Mouse (Mus musculus): ENCODE measurements around the gene Gapvd1. TPM values are rescaled to one million over a fixed set of nuclear protein-coding genes. Genes with fewer than 3 reads are reported as not detected.

Gene Gapvd1
- total and polyA plus RNA-seq, 3 experiments = 62.4 to 174 (median 96.7) TPM

GRCm38 (mm10) chr2:34727045-34727728, 27.8 kb downstream of the Gapvd1 start:
- H3K27ac ChIP-seq (ENCODE audit: control insufficient read depth, low read depth, low read length) = no peak overlapping the region; the same call in 1 of the 2 replicates
- H3K36me3 ChIP-seq (ENCODE audit: control insufficient read depth in 1 of 2, insufficient read depth in 2 of 2, low read length in 2 of 2) = peaks cover 7 to 49% of the 10 kb centered on the region in 2 experiments
- no peak overlapping the region for H3K9ac ChIP-seq (ENCODE audit: control insufficient read depth, low read depth, low read length, poor library complexity, severe bottlenecking)
- no peaks in the 10 kb centered on the region for H3K9me3 ChIP-seq (replicated peaks; ENCODE audit: insufficient read depth, low read length)
- DNase-seq (ENCODE audit: low read depth, low spot score) = peak; percentile 26
- no peak overlapping the region for H3K4me3 ChIP-seq (ENCODE audit: control insufficient read depth in 1 of 2, insufficient read depth in 1 of 2, low read depth in 2 of 2, low read length in 2 of 2)
- H3K79me2 ChIP-seq (ENCODE audit: control insufficient read depth, insufficient read depth, low read length, poor library complexity) = peaks cover 5% of the 10 kb centered on the region
- H3K27me3 ChIP-seq (ENCODE audit: control insufficient read depth in 1 of 2, insufficient read depth in 2 of 2, low read length in 2 of 2) = no peaks in the 10 kb centered on the region
- H3K4me1 ChIP-seq (ENCODE audit: control insufficient read depth in 1 of 2, insufficient read depth in 2 of 2, low read length in 2 of 2) = peaks cover 0 to 14% of the 10 kb centered on the region in 2 experiments; a peak in 2 of 4 replicates
- no peak for TF ChIP-seq ELF1 (IDR thresholded peaks at IDR 0.05; ENCODE audit: low read depth, low read length)
- TF ChIP-seq HCFC1 (IDR thresholded peaks at IDR 0.05; ENCODE audit: low read depth, low read length) = no peak
- no peak for TF ChIP-seq ZNF384 (IDR thresholded peaks at IDR 0.05; ENCODE audit: low read depth, low read length)
- no peak for TF ChIP-seq TBP (IDR thresholded peaks at IDR 0.05; ENCODE audit: low read depth, low read length)
- no peak for TF ChIP-seq UBTF (IDR thresholded peaks at IDR 0.05; ENCODE audit: borderline replicate concordance, insufficient read depth, low read depth, low read length)
- peak; percentile 33; the same call in 1 of the 2 replicates for TF ChIP-seq ETS1 (IDR thresholded peaks at IDR 0.05; ENCODE audit: low read depth, low read length)
- TF ChIP-seq NELFE (IDR thresholded peaks at IDR 0.05; ENCODE audit: low read depth, low read length) = no peak
- TF ChIP-seq MAZ (IDR thresholded peaks at IDR 0.05; ENCODE audit: low read depth, low read length) = no peak
- no peak for TF ChIP-seq NRF1 (IDR thresholded peaks at IDR 0.05; ENCODE audit: insufficient read depth, low read depth, low read length, poor library complexity, severe bottlenecking)
- TF ChIP-seq RCOR1 (IDR thresholded peaks at IDR 0.05; ENCODE audit: low read depth, low read length) = peak; percentile 56; the same call in 1 of the 2 replicates
- TF ChIP-seq MYB (IDR thresholded peaks at IDR 0.05; ENCODE audit: low read depth, low read length) = no peak
- no peak for TF ChIP-seq ZKSCAN1 (IDR thresholded peaks at IDR 0.05; ENCODE audit: low read depth, low read length)
- TF ChIP-seq CTCF (IDR thresholded peaks at IDR 0.05 in 2 of 3, conservative IDR thresholded peaks at IDR 0.05 in 1 of 3; ENCODE audit: control insufficient read depth in 1 of 3, insufficient read depth in 1 of 3, low read depth in 2 of 3, low read length in 3 of 3, poor library complexity in 1 of 3, severe bottlenecking in 1 of 3) = no peak
- no peak for TF ChIP-seq GABPA (IDR thresholded peaks at IDR 0.05; ENCODE audit: low read depth, low read length)
- no peak for TF ChIP-seq ZC3H11A (IDR thresholded peaks at IDR 0.05; ENCODE audit: low read depth, low read length)
- TF ChIP-seq KAT2A (conservative IDR thresholded peaks at IDR 0.05; ENCODE audit: low read depth, low read length) = no peak
- no peak for TF ChIP-seq RAD21 (IDR thresholded peaks at IDR 0.05; ENCODE audit: low read depth, low read length)
- peak; percentile 49 to 67 for TF ChIP-seq EP300 (IDR thresholded peaks at IDR 0.05; ENCODE audit: low read depth in 1 of 2, low read length in 2 of 2)
- no peak for TF ChIP-seq CHD1 (IDR thresholded peaks at IDR 0.05; ENCODE audit: low read depth, low read length)
- TF ChIP-seq MAFK (IDR thresholded peaks at IDR 0.05; ENCODE audit: borderline replicate concordance, low read depth, low read length) = no peak
- no peak for TF ChIP-seq ZMIZ1 (IDR thresholded peaks at IDR 0.05; ENCODE audit: low read depth, low read length)
- no peak for TF ChIP-seq BHLHE40 (IDR thresholded peaks at IDR 0.05; ENCODE audit: borderline replicate concordance, low read depth, low read length)
- TF ChIP-seq POLR2A (IDR thresholded peaks at IDR 0.05; ENCODE audit: control insufficient read depth in 1 of 2, insufficient read depth in 1 of 2, low read depth in 1 of 2, low read length in 2 of 2, poor library complexity in 1 of 2) = no peak
- TF ChIP-seq USF1 (IDR thresholded peaks at IDR 0.05; ENCODE audit: low read depth, low read length) = no peak
- TF ChIP-seq E2F4 (IDR thresholded peaks at IDR 0.05; ENCODE audit: borderline replicate concordance, low read depth, low read length) = no peak
- TF ChIP-seq MYC (IDR thresholded peaks at IDR 0.05; ENCODE audit: low read depth, low read length) = peak; percentile 78
- TF ChIP-seq GATA1 (IDR thresholded peaks at IDR 0.05; ENCODE audit: low read depth, low read length) = 0 out of 2 replicates have a peak, but pooled peaks have one; percentile 21
- no peak for TF ChIP-seq JUND (IDR thresholded peaks at IDR 0.05; ENCODE audit: low read depth, low read length)
- TF ChIP-seq TAL1 (IDR thresholded peaks at IDR 0.05; ENCODE audit: low read length) = no peak
- TF ChIP-seq USF2 (IDR thresholded peaks at IDR 0.05; ENCODE audit: borderline replicate concordance in 1 of 2, insufficient read depth in 1 of 2, low read depth in 1 of 2, low read length in 2 of 2) = no peak
- 0 out of 2 replicates have a peak, but pooled peaks have one; percentile 60 for TF ChIP-seq SIN3A (IDR thresholded peaks at IDR 0.05; ENCODE audit: low read length)
- TF ChIP-seq CHD2 (IDR thresholded peaks at IDR 0.05; ENCODE audit: low read length) = no peak
- TF ChIP-seq POLR2AphosphoS5 (IDR thresholded peaks at IDR 0.05; ENCODE audit: borderline replicate concordance, low read depth, low read length) = no peak
- TF ChIP-seq POLR2AphosphoS2 (IDR thresholded peaks at IDR 0.05; ENCODE audit: low read length) = no peak
- TF ChIP-seq SMC3 (IDR thresholded peaks at IDR 0.05; ENCODE audit: low read depth, low read length) = no peak
- TF ChIP-seq MEF2A (IDR thresholded peaks at IDR 0.05; ENCODE audit: extremely low read depth, insufficient replicate concordance, low read depth, low read length, poor library complexity, severe bottlenecking) = no peak

All from MEL (cell line).